Mouse (Mus musculus) kidney, adult 2 months (tissue): ENCODE results near the gene Ralgds.

Source experiments
- CTCF ChIP-seq: fragments of 200-500 bp; conservative IDR thresholded peaks from 2 replicates; pipeline ENCODE4 v1.5.1; 2011; ENCODE audit warnings: low read depth, mild to moderate bottlenecking, control low read depth, low read length, moderate library complexity, mixed read lengths; ENCODE audit not compliant: insufficient read depth, insufficient read length
- POLR2A ChIP-seq: fragments of 200-500 bp; IDR thresholded peaks from one replicate; pipeline ENCODE4 v1.6.1; 2011; ENCODE audit warnings: low read depth, low read length, control low read depth

GRCm38 (mm10) chr2:28557452-28557851 is 44.5 kb downstream of the Ralgds start:
- no peak for TF ChIP-seq CTCF
- no peak for TF ChIP-seq POLR2A
